Mouse (Mus musculus) megakaryocyte, embryonic 14.5 days (primary cell): ENCODE measurements around the gene Gpr31b. TPM values are rescaled to one million over a fixed set of nuclear protein-coding genes. Genes with fewer than 3 reads are reported as not detected.
"Not testable (repeated sequence)": the region's sequence is repeated elsewhere in the genome, so short reads cannot be mapped to it uniquely, and the experiment has no call there.

Experiments used
- H3K27me3 ChIP-seq: replicated peaks from 2 replicates; pipeline ENCODE3; 2012; ENCODE audit warnings: inconsistent platforms
- H3K36me3 ChIP-seq: replicated peaks from 2 replicates; pipeline ENCODE3; 2012; ENCODE audit warnings: low read length, inconsistent platforms, mixed read lengths
- H3K4me1 ChIP-seq: 2 replicates; pipeline ENCODE4 v1.6.1; 2012; ENCODE audit warnings: inconsistent platforms
- H3K4me3 ChIP-seq: replicated peaks from 2 replicates; pipeline ENCODE3; 2012; ENCODE audit warnings: moderate library complexity, mild to moderate bottlenecking, inconsistent platforms
- H3K9me3 ChIP-seq: 2 replicates; pipeline ENCODE4 v1.6.1; 2012; ENCODE audit warnings: inconsistent platforms
- FLI1 ChIP-seq: IDR thresholded peaks from 2 replicates; pipeline ENCODE4 v1.6.1; 2012; ENCODE audit warnings: low read length, inconsistent platforms, mixed read lengths
- GATA1 ChIP-seq: IDR thresholded peaks from 3 replicates; pipeline ENCODE4 v1.6.1; 2012; ENCODE audit warnings: mixed read lengths, low read length, inconsistent platforms, borderline replicate concordance
- polyA plus RNA-seq: library from polyadenylated mRNA; stranded (reverse); fragments of >175 nt; gene quantifications from 2 replicates; pipeline ENCODE4 v1.2.3, GENCODE M21; 2012; ENCODE audit warnings: low replicate concordance; ENCODE audit not compliant: insufficient read depth

Gpr31b gene
- polyA plus RNA-seq = not detected in 2 replicates

DNA sequence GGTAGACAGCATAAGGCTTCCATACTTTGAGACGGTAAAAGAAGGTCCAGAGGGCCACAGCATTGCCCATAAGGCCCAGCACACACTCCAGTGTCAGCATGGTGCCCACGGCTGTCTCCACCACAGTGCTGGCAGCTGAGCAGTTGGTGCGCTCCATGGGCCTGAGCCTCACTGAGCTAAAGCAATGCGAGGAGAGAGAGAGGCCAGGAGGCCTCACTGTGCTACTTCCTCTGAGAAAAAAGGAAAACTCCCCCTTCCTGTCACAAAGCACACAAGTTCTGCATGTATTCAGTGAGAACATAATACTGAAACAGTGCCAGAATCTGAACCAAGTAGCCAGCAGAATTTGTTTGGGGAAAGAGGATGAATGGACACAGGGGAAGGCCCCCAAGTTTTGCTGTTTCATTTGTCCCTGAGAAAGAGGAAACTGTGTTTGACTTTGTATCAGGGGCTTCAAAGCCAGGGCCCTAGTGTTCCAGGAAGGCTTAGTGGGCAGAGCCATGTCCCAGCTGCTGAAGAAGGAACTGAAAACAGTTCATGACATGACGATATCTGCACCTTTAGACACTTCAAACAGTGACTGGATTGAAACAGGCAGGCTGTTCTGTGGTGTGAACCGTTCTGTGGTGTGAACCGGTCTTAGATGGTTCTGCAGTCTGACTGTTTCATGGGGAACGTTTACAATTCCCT lies at the start of gene Gpr31b:
TSS of gene Gpr31b (minus strand) at position 173 of the 690 bp plus-strand sequence.
- not testable (repeated sequence) for H3K4me1 ChIP-seq, H3K9me3 ChIP-seq, H3K4me3 ChIP-seq, H3K36me3 ChIP-seq, H3K27me3 ChIP-seq

DNA sequence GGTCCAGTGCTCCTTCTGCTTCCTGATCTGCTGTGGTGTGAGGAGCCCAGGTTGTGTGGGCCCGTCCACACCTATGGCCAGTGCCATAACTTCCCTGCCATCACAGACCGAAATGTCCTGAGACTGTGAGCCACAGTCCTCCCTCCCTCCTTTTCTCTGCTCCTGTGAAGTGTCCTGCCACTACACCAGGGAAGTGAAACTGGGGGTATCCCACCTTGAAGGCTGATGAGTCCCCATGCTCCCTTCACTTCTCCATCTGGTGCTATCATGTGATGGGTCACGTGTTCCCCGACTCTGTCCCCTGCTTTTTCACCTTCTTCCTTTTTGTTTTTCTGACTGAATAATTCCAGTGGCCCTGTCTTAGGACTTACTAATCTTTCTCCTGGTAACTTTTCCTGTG lies 40.9 kb upstream of the Gpr31b start:
- not testable (repeated sequence) for H3K36me3 ChIP-seq, H3K9me3 ChIP-seq, H3K4me1 ChIP-seq, H3K27me3 ChIP-seq, H3K4me3 ChIP-seq

DNA sequence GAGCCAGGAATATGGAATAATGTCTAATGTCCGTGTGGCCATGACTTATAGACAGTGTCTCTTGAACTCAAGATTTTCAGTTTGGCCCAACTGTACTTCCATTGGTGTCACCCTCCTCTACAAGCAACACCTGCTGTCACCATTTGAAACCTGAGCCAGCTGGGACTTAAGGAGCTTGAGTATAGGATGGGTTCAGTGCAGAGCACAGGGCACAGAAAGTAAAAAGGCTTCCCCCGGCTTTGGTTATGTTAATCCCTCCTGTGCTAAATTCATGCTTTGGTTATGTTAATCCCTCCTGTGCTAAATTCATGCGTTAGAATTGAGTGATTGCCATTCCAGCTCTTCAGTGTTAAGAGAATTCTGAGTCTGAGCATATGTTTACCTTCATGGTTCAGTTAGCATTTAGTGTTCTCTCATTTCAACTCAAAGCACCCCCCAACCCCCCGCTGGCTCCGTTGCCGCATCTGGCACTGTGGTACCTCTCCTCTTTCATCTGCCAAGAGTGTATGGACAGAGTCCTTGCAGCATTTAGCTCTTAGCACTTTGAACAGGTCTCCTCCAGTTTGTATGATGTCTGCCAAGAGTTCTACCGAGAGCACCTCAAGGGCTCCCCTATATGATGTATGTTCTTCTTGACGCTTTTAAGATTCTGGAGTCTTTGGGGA lies 40.1 kb upstream of the Gpr31b start:
- H3K27me3 ChIP-seq, H3K4me3 ChIP-seq, H3K9me3 ChIP-seq, H3K36me3 ChIP-seq, H3K4me1 ChIP-seq: not testable (repeated sequence)

DNA sequence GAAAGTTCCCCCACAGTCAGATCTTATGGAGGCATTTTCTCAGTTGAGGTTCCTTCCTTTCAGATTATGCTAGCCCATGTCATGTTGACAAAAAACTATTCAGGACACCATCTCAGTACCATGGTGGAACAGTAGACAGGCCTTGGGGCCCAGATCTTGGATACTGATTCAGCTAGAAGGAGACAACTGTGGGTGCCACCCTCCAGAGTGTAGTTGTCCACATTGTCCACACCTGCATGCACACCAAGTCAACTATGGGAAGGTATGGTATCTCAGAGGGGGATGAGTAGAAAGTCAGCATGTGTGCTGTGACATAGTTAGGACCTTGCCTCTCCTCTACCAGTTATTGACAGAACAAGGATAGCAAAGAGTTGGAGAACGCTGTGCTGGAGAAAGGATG lies 39.4 kb upstream of the Gpr31b start:
- not testable (repeated sequence) for H3K36me3 ChIP-seq, H3K9me3 ChIP-seq, H3K4me1 ChIP-seq, H3K27me3 ChIP-seq, H3K4me3 ChIP-seq

DNA sequence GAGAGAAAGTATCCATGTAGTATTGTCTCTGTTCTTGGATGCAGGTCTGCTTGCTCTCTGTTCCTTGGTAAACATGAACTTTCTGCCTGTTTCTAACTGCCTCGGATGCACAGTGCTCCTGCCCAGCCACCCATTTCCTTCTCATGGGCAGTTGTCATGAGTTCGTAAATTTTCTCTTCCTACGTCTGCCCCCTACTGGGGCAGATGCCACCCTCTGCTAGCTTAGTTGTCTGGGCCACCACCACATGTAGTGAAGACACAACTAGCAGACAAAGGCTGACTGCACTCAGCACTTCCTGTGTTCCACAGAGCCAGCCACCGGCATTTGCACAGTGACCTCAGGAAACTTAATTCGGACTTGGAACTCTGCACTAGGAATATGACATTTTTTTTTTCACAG lies 17.1 kb upstream of the Gpr31b start:
- not testable (repeated sequence) for H3K4me1 ChIP-seq

DNA sequence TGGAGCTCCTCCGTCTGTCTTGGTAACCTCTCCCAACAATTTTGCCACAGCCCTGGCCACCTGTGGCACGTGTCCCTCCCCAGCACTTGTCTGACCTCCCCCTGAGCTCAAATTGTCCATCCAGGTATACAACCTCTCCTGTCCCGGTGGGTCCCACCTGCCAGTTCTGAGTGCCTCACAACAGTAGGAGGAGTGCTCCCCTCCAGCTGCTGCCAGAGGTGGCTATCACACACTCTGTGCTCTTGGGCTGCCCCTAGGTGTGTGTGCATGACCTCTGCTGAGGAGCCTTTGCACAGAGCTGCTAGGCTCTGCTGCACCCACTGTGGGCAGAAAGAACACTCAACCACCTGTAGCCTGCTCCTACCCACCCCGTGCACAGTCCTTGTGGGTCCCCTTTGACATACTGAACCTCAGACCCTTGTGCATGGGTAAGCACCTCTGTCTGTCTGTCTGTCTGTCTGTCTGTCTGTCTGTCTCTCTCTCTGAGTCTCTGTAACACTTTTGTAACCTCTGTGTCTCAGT lies 15.8 kb upstream of the Gpr31b start:
- H3K4me3 ChIP-seq = not testable (repeated sequence)

More for the DNA sequence above, 17.1 kb upstream of the Gpr31b start:
- H3K36me3 ChIP-seq, H3K27me3 ChIP-seq, H3K9me3 ChIP-seq, H3K4me3 ChIP-seq: not testable (repeated sequence)

DNA sequence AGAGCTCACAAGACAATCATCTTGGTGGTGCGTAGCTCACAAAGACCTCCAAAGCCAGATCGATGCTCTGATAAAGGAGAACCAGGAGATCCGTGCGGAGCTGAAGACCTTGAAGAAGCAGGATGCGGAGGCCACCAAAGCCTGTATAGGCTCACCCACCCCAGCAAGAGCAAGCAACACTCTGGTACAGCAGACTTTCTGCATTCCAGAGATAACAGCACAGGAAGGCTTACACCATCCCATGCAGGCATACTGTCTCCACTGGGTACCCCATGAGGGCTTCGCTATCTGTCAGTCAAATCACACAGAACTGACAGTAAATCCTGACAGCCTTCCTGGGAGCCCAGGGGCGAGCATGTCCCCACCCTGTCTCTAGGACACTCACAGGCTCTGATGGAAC lies 10.8 kb upstream of the Gpr31b start:
- not testable (repeated sequence) for H3K36me3 ChIP-seq, H3K4me1 ChIP-seq, H3K27me3 ChIP-seq, H3K9me3 ChIP-seq, H3K4me3 ChIP-seq

More for the DNA sequence above, 15.8 kb upstream of the Gpr31b start:
- not testable (repeated sequence) for H3K36me3 ChIP-seq, H3K4me1 ChIP-seq, H3K9me3 ChIP-seq, H3K27me3 ChIP-seq

DNA sequence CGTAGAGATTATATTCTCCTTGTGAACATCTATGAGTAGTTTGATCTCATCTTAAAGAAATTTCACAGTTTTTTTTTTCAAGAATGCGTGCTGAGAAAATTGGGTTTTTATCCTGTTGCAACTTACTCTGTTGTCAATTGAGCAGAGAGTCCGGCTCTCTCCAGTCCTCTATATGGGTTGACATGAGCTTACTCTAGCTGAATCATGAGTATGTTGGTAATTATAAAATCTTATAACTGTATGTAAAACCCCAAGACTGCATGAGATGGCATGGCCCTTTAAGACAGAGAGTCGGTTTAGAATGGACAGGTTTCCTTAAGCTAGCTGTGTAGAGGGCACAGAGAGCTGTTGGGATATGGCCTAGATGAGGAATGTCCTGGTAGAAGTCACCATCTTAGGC lies 8.7 kb upstream of the Gpr31b start, which contains the start of gene Tcp10b:
TSS of gene Tcp10b (plus strand) at position 301 of the 400 bp plus-strand sequence.
- not testable (repeated sequence) for H3K36me3 ChIP-seq, H3K27me3 ChIP-seq, H3K4me1 ChIP-seq, H3K4me3 ChIP-seq, H3K9me3 ChIP-seq

DNA sequence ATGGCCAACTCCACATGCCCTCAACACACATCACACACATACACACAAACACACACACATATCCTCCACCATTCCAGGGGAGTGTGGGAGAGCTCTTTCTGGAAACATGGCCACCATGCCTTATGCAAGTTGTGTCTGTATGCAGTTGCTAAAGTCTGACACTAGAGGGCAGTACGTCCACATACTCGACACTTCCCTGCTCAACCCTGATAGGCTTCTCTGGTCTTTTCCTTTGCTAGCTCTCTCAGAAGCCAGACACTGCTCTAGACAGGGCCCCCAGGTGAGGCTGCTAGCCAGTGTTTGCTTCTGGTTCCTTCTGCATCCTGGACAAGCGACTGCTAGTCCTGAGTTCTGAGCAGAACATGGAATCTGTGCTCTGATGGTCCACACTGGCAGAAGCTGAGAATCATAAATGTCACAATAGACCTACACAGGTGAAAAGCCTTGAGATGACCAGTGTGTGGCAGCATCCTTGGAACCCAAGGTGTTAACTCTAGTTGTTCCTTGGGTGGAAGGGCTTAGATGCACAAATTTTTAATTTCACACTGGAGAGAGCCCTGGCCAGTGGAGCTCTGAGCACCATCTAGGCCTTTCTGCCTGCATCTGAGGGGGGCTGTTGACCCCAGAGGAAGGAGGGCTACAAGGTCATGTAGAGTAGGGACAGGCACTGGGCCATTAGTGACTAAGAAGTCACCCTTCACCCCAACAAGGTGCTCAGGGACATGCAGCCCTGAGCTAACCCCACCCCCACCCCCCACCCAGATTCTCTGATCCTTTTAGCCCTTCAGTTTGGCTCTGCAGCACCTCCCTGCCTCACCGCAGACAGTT lies 8.0 kb downstream of the Gpr31b start:
- H3K27me3 ChIP-seq, H3K4me3 ChIP-seq, H3K36me3 ChIP-seq, H3K9me3 ChIP-seq, H3K4me1 ChIP-seq: not testable (repeated sequence)

DNA sequence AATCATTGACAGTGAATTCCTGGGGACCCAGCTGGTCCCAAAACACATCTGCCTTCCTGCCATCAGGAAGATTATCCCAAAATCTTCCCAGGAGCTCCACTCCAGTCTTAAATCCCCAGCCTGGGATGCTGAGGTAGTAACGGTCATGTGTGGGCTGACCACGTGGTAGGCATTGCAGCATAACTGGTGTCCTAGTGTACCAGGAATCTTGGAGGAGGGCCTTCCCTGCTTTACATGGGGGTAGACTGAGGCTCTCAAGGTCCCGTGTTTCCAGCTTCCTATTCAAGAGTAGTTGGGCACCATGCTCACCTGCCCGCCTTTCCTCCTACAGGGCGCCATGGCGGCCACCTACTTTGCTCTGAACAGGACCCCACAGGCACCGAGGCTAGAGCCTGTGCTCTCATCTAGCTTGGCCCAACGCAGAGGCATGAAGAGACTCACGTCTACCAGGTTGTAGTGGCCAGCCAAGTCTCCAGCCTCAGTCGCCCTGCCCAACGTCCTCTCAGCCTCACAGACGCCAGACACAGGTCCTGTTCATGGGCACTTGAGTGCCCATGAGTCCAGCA lies 15.4 kb downstream of the Gpr31b start:
- H3K27me3 ChIP-seq, H3K36me3 ChIP-seq, H3K4me1 ChIP-seq, H3K4me3 ChIP-seq, H3K9me3 ChIP-seq: not testable (repeated sequence)

DNA sequence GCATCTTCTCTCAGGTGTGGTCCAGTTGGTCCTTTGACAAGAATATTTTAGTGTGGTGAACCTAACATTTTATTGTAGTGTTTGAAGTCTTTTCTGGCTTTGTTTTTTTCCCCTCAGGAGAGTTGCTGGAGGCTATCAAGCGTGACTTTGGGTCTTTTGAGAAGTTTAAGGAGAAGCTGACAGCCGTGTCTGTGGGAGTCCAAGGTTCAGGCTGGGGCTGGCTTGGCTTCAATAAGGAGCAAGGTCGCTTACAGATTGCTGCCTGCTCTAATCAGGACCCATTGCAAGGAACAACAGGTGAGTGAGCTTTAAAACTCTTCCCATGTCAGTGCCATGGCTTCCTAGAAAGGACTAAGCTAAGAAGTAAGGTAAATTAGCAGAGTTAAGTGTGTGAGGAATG lies 38.8 kb downstream of the Gpr31b start:
- Histone ChIP-seq H3K9me3 (no peaks in the 10 kb centered on the region), H3K4me3 (no peak overlapping the region), H3K36me3 (peaks cover 57% of the 10 kb centered on the region), H3K4me1 (peaks cover 15% of the 10 kb centered on the region), H3K27me3 (no peaks in the 10 kb centered on the region)
- TF ChIP-seq FLI1 (no peak), GATA1 (no peak)
